Mouse (Mus musculus): ENCODE measurements around the gene Ptprn2. TPM values are rescaled to one million over a fixed set of nuclear protein-coding genes. Genes with fewer than 3 reads are reported as not detected.

Ptprn2 gene
- total and polyA plus RNA-seq, 3 experiments = 0.22 TPM; not detected in 2

- ATAC-seq (ENCODE audit: extremely low read depth, insufficient number of reproducible peaks, low FRiP score, poor library complexity, severe bottlenecking) = no peak
- TF ChIP-seq CTCF (IDR thresholded peaks at IDR 0.05; ENCODE audit: low read depth, low read length) (no peak), TAL1 (conservative IDR thresholded peaks at IDR 0.05; ENCODE audit: low read depth, low read length) (no peak), GATA1 (IDR thresholded peaks at IDR 0.05; ENCODE audit: borderline replicate concordance, low read length) (no peak), GATA2 (IDR thresholded peaks at IDR 0.05; ENCODE audit: borderline replicate concordance, low read depth, low read length) (no peak), POLR2AphosphoS5 (IDR thresholded peaks at IDR 0.05; ENCODE audit: insufficient replicate concordance, low read depth, low read length) (no peak)
Measured at GRCm38 (mm10) chr12:117053851-117054769, 568.6 kb downstream of the Ptprn2 start.

GRCm38 (mm10) chr12:117054925-117055570, 569.5 kb downstream of the Ptprn2 start:
- DNase-seq (ENCODE audit: low spot score) = no peak
- no peak for ATAC-seq (ENCODE audit: extremely low read depth, insufficient number of reproducible peaks, low FRiP score, poor library complexity, severe bottlenecking)
- H3K9me3 ChIP-seq (replicated peaks) = peaks cover 93% of the 10 kb centered on the region

More at GRCm38 (mm10) chr12:117053851-117054769, 568.6 kb downstream of the Ptprn2 start:
- DNase-seq (ENCODE audit: low spot score) = no peak
- Histone ChIP-seq H3K4me3 (ENCODE audit: low read depth, low read length) (no peak overlapping the region), H3K4me1 (ENCODE audit: insufficient read depth, low read depth, low read length) (no peaks in the 10 kb centered on the region), H3K9me3 (replicated peaks) (peaks cover 91% of the 10 kb centered on the region), H3K27me3 (ENCODE audit: insufficient read depth, low read length) (no peaks in the 10 kb centered on the region), H3K36me3 (replicated peaks) (no peaks in the 10 kb centered on the region)

GRCm38 (mm10) chr12:117058184-117058958, 572.9 kb downstream of the Ptprn2 start:
- no peak for DNase-seq (ENCODE audit: low spot score)
- Histone ChIP-seq H3K36me3 (replicated peaks) (no peaks in the 10 kb centered on the region), H3K9me3 (replicated peaks) (peaks cover 95% of the 10 kb centered on the region), H3K4me3 (ENCODE audit: low read depth, low read length) (no peak overlapping the region), H3K4me1 (ENCODE audit: insufficient read depth, low read depth, low read length) (no peaks in the 10 kb centered on the region), H3K27me3 (ENCODE audit: insufficient read depth, low read length) (no peaks in the 10 kb centered on the region)
- ATAC-seq (ENCODE audit: extremely low read depth, insufficient number of reproducible peaks, low FRiP score, poor library complexity, severe bottlenecking) = no peak
- TF ChIP-seq GATA1 (IDR thresholded peaks at IDR 0.05; ENCODE audit: borderline replicate concordance, low read length) = no peak
- no peak for TF ChIP-seq GATA2 (IDR thresholded peaks at IDR 0.05; ENCODE audit: borderline replicate concordance, low read depth, low read length)
- TF ChIP-seq POLR2AphosphoS5 (IDR thresholded peaks at IDR 0.05; ENCODE audit: insufficient replicate concordance, low read depth, low read length) = no peak
- no peak for TF ChIP-seq CTCF (IDR thresholded peaks at IDR 0.05; ENCODE audit: low read depth, low read length)
- no peak for TF ChIP-seq TAL1 (conservative IDR thresholded peaks at IDR 0.05; ENCODE audit: low read depth, low read length)

More at GRCm38 (mm10) chr12:117054925-117055570, 569.5 kb downstream of the Ptprn2 start:
- no peaks in the 10 kb centered on the region for H3K27me3 ChIP-seq (ENCODE audit: insufficient read depth, low read length)
- H3K4me3 ChIP-seq (ENCODE audit: low read depth, low read length) = no peak overlapping the region
- TF ChIP-seq GATA1 (IDR thresholded peaks at IDR 0.05; ENCODE audit: borderline replicate concordance, low read length) (no peak), GATA2 (IDR thresholded peaks at IDR 0.05; ENCODE audit: borderline replicate concordance, low read depth, low read length) (no peak), TAL1 (conservative IDR thresholded peaks at IDR 0.05; ENCODE audit: low read depth, low read length) (no peak), POLR2AphosphoS5 (IDR thresholded peaks at IDR 0.05; ENCODE audit: insufficient replicate concordance, low read depth, low read length) (no peak), CTCF (IDR thresholded peaks at IDR 0.05; ENCODE audit: low read depth, low read length) (no peak)
- no peaks in the 10 kb centered on the region for H3K4me1 ChIP-seq (ENCODE audit: insufficient read depth, low read depth, low read length)
- no peaks in the 10 kb centered on the region for H3K36me3 ChIP-seq (replicated peaks)

GRCm38 (mm10) chr12:117058975-117059374, 573.5 kb downstream of the Ptprn2 start:
- Histone ChIP-seq H3K4me3 (ENCODE audit: low read depth, low read length) (no peak overlapping the region), H3K36me3 (replicated peaks) (no peaks in the 10 kb centered on the region), H3K4me1 (ENCODE audit: insufficient read depth, low read depth, low read length) (no peaks in the 10 kb centered on the region), H3K27me3 (ENCODE audit: insufficient read depth, low read length) (no peaks in the 10 kb centered on the region), H3K9me3 (replicated peaks) (peaks cover 94% of the 10 kb centered on the region)
- TF ChIP-seq GATA1 (IDR thresholded peaks at IDR 0.05; ENCODE audit: borderline replicate concordance, low read length) (no peak), TAL1 (conservative IDR thresholded peaks at IDR 0.05; ENCODE audit: low read depth, low read length) (no peak), POLR2AphosphoS5 (IDR thresholded peaks at IDR 0.05; ENCODE audit: insufficient replicate concordance, low read depth, low read length) (no peak), CTCF (IDR thresholded peaks at IDR 0.05; ENCODE audit: low read depth, low read length) (no peak), GATA2 (IDR thresholded peaks at IDR 0.05; ENCODE audit: borderline replicate concordance, low read depth, low read length) (no peak)
- ATAC-seq (ENCODE audit: extremely low read depth, insufficient number of reproducible peaks, low FRiP score, poor library complexity, severe bottlenecking) (no peak), DNase-seq (ENCODE audit: low spot score) (no peak)

- DNase-seq (ENCODE audit: low spot score) (no peak), ATAC-seq (ENCODE audit: extremely low read depth, insufficient number of reproducible peaks, low FRiP score, poor library complexity, severe bottlenecking) (no peak)
- Histone ChIP-seq H3K36me3 (replicated peaks) (no peaks in the 10 kb centered on the region), H3K9me3 (replicated peaks) (peaks cover 41% of the 10 kb centered on the region), H3K27me3 (ENCODE audit: insufficient read depth, low read length) (no peaks in the 10 kb centered on the region), H3K4me3 (ENCODE audit: low read depth, low read length) (no peak overlapping the region), H3K4me1 (ENCODE audit: insufficient read depth, low read depth, low read length) (no peaks in the 10 kb centered on the region)
- TF ChIP-seq POLR2AphosphoS5 (IDR thresholded peaks at IDR 0.05; ENCODE audit: insufficient replicate concordance, low read depth, low read length) (no peak), GATA2 (IDR thresholded peaks at IDR 0.05; ENCODE audit: borderline replicate concordance, low read depth, low read length) (no peak), TAL1 (conservative IDR thresholded peaks at IDR 0.05; ENCODE audit: low read depth, low read length) (no peak), GATA1 (IDR thresholded peaks at IDR 0.05; ENCODE audit: borderline replicate concordance, low read length) (no peak), CTCF (IDR thresholded peaks at IDR 0.05; ENCODE audit: low read depth, low read length) (no peak)
Measured at GRCm38 (mm10) chr12:117077664-117078063, 592.1 kb downstream of the Ptprn2 start.
